Mouse (Mus musculus): ENCODE measurements around the gene 5730596B20Rik. TPM values are rescaled to one million over a fixed set of nuclear protein-coding genes. Genes with fewer than 3 reads are reported as not detected.

Gene 5730596B20Rik
- not detected for total RNA-seq (2021)

GRCm38 (mm10) chr6:52177061-52177735 is at the start of gene 5730596B20Rik:
Gene 5730596B20Rik (plus strand): TSS chr6:52177498.
- no peak for DNase-seq

DNA sequence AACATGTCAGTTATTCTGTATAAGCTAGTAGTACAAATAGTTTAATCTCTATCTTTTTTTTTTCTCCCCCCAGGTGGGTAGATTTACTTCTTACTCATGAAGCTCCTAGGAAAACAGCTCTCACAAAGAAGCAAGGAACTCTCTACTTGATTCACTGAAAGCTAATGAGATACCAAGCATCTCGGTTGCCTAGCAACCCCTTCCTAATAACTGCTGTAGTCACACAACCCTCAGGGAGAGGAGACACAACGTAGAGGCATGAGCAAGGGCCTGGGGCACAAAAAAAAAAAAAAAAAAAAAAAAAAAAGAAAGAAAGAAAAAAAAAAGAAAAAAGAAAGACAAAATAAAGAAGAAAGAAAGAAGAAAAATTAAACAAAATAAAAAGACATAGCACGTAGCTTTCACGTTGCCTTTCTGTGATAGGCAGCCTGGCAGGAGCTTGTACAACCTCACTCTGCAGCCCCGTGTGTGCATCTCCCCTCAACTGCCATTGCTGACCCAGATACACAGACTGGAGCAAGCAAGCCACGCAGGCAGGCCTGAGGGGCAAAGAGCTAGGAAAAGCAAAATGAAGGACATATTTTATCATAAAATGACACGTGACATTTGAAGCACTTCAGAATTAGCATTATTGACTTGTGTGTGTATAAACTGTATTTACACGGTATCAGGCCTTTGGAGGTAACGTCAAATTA is 39.3 kb upstream of the 5730596B20Rik start:
- DNase-seq: no peak

DNA sequence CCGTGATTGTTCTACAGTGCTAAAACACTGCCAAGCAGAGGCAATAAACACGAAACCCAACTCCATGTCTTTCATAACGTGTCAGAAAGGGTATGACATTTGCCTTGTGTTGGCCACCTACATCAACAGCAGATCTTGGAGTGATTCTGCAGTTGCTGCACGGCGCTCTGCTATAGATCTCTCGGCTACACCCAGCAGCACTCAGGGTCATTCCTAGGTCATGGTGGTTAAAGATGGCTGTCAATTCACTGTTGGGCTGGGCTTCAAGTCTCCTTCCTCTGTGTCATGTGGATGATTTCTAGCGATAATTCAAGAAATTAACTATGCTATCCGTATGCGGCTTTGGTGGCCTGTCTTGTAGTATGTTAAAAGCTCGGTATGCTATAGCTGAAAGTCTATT is 38.7 kb upstream of the 5730596B20Rik start:
- DNase-seq: no peak

GRCm38 (mm10) chr6:52139115-52139514 is 38.2 kb upstream of the 5730596B20Rik start:
- no peak for DNase-seq

GRCm38 (mm10) chr6:52150401-52150966 is 26.8 kb upstream of the 5730596B20Rik start:
- no peak for DNase-seq

GRCm38 (mm10) chr6:52151571-52151970 is 25.7 kb upstream of the 5730596B20Rik start:
- no peak for DNase-seq

- no peak for DNase-seq
These were observed 24.8 kb upstream of the 5730596B20Rik start for GRCm38 (mm10) chr6:52152226-52153193.

GRCm38 (mm10) chr6:52153270-52153669 is 24.0 kb upstream of the 5730596B20Rik start:
- no peak for DNase-seq

DNA sequence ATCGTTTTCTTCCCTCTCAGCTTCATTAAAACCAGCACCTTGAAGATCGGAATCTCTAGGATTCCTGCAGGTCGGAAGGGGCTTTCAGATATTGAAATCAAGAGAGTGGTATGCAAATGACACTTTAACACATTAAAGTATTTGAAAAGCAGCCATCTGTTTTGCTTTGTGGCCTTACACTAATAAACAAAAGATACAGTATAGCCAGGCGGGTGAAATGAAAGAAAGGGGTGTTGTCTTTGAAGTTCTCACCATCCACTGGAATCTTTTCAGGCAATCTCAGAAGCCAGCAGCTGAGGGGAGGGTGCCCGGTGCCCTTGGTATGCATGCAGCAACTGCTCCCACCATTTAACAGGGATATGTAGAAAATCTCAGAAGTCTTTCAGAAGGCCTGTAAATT is 23.3 kb upstream of the 5730596B20Rik start:
- no peak for DNase-seq

- DNase-seq: no peak
These were observed 21.8 kb upstream of the 5730596B20Rik start for GRCm38 (mm10) chr6:52155471-52155870.

DNA sequence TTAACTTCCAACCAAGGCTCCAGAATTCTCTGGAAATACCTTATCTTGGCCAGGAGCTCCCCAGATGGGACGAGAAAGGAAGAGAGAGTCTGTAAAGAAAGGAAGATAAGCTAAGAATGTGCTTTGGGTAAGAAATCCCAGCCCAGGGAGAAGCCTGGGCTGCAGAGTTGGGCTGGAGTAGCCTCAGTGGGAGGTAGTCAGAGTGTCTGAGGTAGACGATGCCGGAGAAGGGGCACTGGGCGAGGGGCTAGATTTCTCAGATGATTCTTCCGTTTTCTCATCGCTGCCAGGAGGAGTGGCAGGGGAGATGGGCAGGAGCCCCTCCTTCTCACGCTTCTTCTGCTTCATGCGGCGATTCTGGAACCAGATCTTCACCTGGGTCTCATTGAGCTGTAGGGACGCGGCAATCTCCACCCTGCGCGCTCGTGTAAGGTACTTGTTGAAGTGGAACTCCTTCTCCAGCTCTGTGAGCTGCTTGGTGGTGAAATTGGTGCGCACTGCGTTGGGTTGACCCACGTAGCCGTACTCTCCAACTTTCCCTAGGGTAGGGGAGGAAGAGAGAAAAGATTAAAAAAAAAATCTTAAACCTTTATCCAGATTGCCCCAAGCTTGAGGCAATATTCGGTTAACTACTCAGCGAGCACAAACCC is 20.6 kb upstream of the 5730596B20Rik start:
- DNase-seq: no peak

DNA sequence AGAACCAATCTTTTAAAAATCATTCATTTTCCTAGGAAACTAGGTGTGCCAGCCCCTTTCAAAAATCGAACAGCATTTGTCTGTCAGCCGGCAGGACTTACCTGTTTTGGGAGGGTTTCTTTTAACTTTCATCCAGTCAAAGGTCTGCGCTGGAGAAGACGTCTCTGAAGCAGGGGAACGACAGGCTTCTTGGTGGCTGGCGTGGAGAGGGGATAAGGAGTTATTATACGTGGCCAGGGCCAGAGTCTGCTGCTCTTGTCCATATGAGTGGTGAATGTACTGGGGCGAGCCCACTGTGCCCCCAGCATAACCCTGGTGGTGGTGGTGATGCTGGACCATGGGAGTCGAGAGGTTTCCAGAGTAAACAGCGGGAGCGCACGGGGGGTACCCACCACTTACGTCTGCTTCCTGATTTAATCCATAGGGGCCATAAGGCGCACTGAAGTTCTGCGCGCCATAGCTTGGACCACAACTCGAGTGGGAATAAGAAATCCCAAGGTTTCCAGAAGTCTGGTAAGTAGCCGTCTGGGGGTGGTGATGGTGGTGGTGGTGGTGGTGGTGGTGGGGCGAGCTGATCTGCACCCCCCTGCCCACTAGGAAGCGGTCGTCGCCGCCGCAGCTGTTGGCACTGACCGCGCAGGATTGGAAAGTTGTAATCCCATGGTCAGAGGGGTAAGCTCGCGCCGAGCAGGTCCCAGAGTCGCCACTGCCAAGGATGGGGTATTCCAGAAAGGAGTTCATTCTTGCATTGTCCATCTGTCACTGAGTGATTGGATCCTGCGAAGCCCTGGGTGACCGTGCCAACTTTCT is 19.6 kb upstream of the 5730596B20Rik start:
- DNase-seq: no peak

DNA sequence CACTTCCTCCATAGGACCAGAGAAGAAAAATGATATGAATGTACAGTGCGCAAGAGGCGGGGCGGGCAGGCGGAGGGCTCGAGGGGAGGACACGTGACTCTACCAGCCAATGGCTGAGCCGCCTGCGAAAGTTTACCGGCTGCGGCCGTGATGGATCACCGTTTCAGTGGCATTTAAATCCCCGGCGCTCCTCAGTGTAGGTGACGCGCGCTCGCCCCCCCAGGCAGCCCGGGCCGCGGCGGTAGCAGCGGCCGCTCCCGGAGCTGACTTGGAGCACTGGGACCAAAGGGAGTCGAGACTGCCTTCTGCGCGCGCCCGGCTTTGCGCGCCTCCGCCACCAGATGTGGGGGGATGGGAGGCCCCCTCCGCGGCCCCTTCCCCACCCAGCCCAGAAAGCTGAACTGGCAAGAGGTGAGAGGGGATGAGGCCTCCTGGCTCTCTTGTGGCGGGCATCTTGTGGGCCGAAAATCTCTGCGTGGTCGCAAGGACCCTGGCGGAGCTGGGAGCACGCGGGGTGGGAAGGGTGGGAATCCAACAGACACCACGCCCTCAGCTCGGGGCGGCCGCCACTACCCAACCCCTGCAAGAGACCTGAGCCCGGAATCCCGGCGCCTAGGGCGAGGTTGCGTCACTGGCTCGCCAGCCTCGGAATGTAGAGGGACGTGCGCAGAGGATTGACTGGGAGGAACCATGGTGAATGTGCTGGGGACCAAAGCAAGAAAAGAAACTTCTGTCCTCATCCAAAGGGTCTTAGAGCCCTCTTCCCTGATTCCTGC is 18.8 kb upstream of the 5730596B20Rik start, which contains the start of gene Hoxa1:
Gene Hoxa1 (minus strand): TSS at position 42 of the 776 bp plus-strand sequence.
- DNase-seq: no peak

DNA sequence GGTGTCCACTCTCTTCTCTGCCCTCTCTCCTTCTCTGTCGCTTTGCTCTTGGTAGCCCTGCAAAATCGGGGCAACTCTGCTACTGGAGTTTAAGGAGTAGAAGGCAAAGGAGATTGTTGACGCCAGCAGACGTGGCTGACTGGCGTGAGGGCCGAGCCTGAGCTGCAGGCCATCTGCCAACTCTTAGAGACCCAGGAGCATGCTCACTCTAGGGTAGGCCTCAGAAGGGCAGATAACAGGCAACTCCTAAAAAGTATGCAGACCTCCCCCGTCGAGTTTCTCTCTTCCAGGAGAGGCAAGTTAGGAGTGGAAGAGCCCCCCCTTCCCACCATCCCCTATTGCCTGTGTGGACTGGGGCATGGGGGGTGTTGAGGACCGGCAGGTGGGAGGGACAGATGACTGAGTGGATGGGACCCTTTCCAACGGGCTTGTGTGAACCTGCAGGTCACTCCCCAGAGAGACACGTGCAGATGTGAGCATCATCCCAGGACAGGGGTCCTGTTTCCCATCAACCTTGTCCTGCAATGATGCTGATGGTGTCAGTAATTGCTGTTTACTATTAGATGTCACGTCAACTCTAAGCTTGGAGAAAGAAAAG is 18.0 kb upstream of the 5730596B20Rik start:
- DNase-seq: no peak

GRCm38 (mm10) chr6:52159979-52160378 is 17.3 kb upstream of the 5730596B20Rik start:
- no peak for DNase-seq

- no peak for DNase-seq
These were observed 16.6 kb upstream of the 5730596B20Rik start for GRCm38 (mm10) chr6:52160511-52161335.

DNA sequence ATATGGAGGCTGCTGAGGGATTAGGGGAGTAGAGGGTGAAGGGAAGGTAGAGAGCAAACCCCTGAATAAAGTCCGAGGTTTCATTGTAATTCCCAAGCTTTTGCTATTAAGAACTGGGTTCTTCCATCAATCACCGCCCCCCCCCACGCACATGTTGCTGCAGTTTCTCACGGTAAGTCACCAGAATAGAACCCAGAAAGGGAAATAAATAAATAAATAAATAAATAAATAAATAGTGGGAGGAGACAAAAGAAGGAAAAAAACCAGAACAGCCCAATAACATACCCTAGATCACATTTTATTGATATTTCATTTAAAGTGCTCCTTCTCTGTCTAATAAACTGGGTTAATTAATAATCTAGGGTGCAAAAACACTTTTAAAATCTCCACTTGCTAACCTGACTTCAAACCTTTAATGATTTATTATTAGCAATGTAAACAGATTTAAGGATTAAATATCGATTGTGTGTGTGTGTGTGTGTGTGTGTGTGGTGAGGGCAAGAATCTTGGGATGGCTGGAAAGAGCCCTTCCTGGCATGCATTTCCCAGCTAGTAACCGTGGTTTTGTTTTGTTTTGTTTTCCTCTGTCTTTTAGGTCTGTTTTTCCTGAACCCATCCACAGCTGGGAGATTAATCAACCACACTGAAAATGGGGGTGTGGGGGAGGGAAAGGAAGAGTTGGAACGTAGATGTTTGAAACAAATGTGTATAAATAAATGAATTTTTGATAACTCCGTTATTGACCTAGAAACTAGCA is 15.8 kb upstream of the 5730596B20Rik start:
- no peak for DNase-seq

GRCm38 (mm10) chr6:52162093-52162380 is 15.3 kb upstream of the 5730596B20Rik start:
- DNase-seq: no peak
